Mouse (Mus musculus) forebrain, embryonic 13.5 days (tissue): Measurements from ENCODE around the gene Ppox. TPM values are rescaled to one million over a fixed set of nuclear protein-coding genes. Genes with fewer than 3 reads are reported as not detected.

Source experiments
- ATAC-seq: fragments of 200-750 bp; cut with Nextera tagmentation; 2 replicates; pipeline ENCODE4 v1.8.0; 2017
- H3K27ac ChIP-seq: fragments of 300-500 bp; sonication (generic); 2 replicates; pipeline ENCODE4 v1.5.1; 2015; ENCODE audit warnings: inconsistent platforms, mild to moderate bottlenecking, moderate library complexity
- H3K27me3 ChIP-seq: fragments of 300-500 bp; sonication (generic); 2 replicates; pipeline ENCODE4 v1.6.1; 2015; ENCODE audit warnings: mild to moderate bottlenecking, inconsistent platforms
- H3K36me3 ChIP-seq: fragments of 300-500 bp; sonication (generic); 2 replicates; pipeline ENCODE4 v1.6.1; 2015; ENCODE audit warnings: mild to moderate bottlenecking, inconsistent platforms; ENCODE audit not compliant: poor library complexity, severe bottlenecking
- H3K4me1 ChIP-seq: fragments of 300-500 bp; sonication (generic); 2 replicates; pipeline ENCODE4 v1.6.1; 2015; ENCODE audit warnings: inconsistent platforms
- H3K4me2 ChIP-seq: fragments of 300-500 bp; sonication (generic); 2 replicates; pipeline ENCODE4 v1.6.1; 2015; ENCODE audit warnings: inconsistent platforms, mild to moderate bottlenecking, moderate library complexity
- H3K4me3 ChIP-seq: fragments of 300-500 bp; sonication (generic); 2 replicates; pipeline ENCODE4 v1.5.1; 2015; ENCODE audit warnings: mild to moderate bottlenecking, inconsistent platforms
- H3K9ac ChIP-seq: fragments of 300-500 bp; sonication (generic); 2 replicates; pipeline ENCODE4 v1.6.1; 2015; ENCODE audit warnings: mild to moderate bottlenecking, inconsistent platforms
- H3K9me3 ChIP-seq: fragments of 300-500 bp; sonication (generic); replicated peaks from 2 replicates; pipeline ENCODE4 v1.6.1; 2016; ENCODE audit warnings: inconsistent platforms
- WGBS: fragments of 180-500 bp; shearing (Covaris S2); methylation state at CpG from one replicate; pipeline ENCODE4 v1.1.7; 2015; 5-methylcytosine and 5-hydroxymethylcytosine counted together
- polyA plus RNA-seq: library from polyadenylated mRNA; unstranded; fragments of >200 nt; fragmentation: Nextera tagmentation; extraction: Ambion mirVana; gene quantifications from 2 replicates; pipeline ENCODE4 v1.2.1, GENCODE M21; 2015

The Ppox gene
- polyA plus RNA-seq, 1 experiment from 2014 or later = 51.0 TPM

- Histone ChIP-seq H3K4me1 (peaks cover 27% of the 10 kb centered on the region), H3K27me3 (no peaks in the 10 kb centered on the region), H3K4me2 (peak overlapping the region; percentile 98; the same call in 1 of the 2 replicates), H3K9me3 (no peaks in the 10 kb centered on the region), H3K36me3 (peaks cover 54% of the 10 kb centered on the region), H3K27ac (no peak overlapping the region), H3K9ac (no peak overlapping the region; the same call in 1 of the 2 replicates), H3K4me3 (peak overlapping the region; percentile 4; the same call in 1 of the 2 replicates)
- no peak for ATAC-seq
- WGBS = 90% methylated on average over 3 of the region's 3 CpGs
Observed at GRCm38 (mm10) chr1:171272086-171272485, 8.9 kb downstream of the Ppox start.

- Histone ChIP-seq H3K4me3 (peak overlapping the region; percentile 4; the same call in 1 of the 2 replicates), H3K9me3 (no peaks in the 10 kb centered on the region)
- no peak for ATAC-seq
Observed at GRCm38 (mm10) chr1:171271622-171272021, 9.4 kb downstream of the Ppox start.

GRCm38 (mm10) chr1:171271196-171271595, 9.8 kb downstream of the Ppox start:
- peak overlapping the region; percentile 90 for H3K9ac ChIP-seq
- no peaks in the 10 kb centered on the region for H3K9me3 ChIP-seq
- H3K27ac ChIP-seq = no peak overlapping the region
- peak overlapping the region; percentile 98 for H3K4me2 ChIP-seq
- peaks cover 27% of the 10 kb centered on the region for H3K4me1 ChIP-seq
- H3K27me3 ChIP-seq = no peaks in the 10 kb centered on the region
- H3K4me3 ChIP-seq = peak overlapping the region; percentile 88
- no peak for ATAC-seq
- peaks cover 45% of the 10 kb centered on the region for H3K36me3 ChIP-seq
- 58% methylated on average over 9 of the region's 9 CpGs for WGBS

More at GRCm38 (mm10) chr1:171271622-171272021, 9.4 kb downstream of the Ppox start:
- Histone ChIP-seq H3K9ac (no peak overlapping the region; the same call in 1 of the 2 replicates), H3K36me3 (peaks cover 50% of the 10 kb centered on the region), H3K4me1 (peaks cover 27% of the 10 kb centered on the region), H3K4me2 (peak overlapping the region; percentile 98), H3K27me3 (no peaks in the 10 kb centered on the region), H3K27ac (no peak overlapping the region)
- WGBS = 73% methylated on average over 10 of the region's 10 CpGs

- H3K27me3 ChIP-seq = no peaks in the 10 kb centered on the region
- peaks cover 27% of the 10 kb centered on the region for H3K4me1 ChIP-seq
- peak overlapping the region; percentile 90 for H3K9ac ChIP-seq
- H3K36me3 ChIP-seq = peaks cover 39% of the 10 kb centered on the region
- H3K4me2 ChIP-seq = peak overlapping the region; percentile 98
- WGBS = under 1% methylated on average over 18 of the region's 19 CpGs
- no peaks in the 10 kb centered on the region for H3K9me3 ChIP-seq
- no peak overlapping the region for H3K27ac ChIP-seq
- peak; percentile 71 for ATAC-seq
- peak overlapping the region; percentile 88 for H3K4me3 ChIP-seq
Observed at GRCm38 (mm10) chr1:171270573-171270900, 10.4 kb downstream of the Ppox start.

GRCm38 (mm10) chr1:171269848-171270572, 11.0 kb downstream of the Ppox start, which contains the start of gene B4galt3:
Gene B4galt3 (plus strand): TSS chr1:171270328.
- no peak within 1 kb of the TSS for H3K27ac ChIP-seq
- peaks cover 27% of the 10 kb centered on the region for H3K4me1 ChIP-seq
- WGBS = 3% methylated on average over 36 of the region's 36 CpGs
- H3K9me3 ChIP-seq = no peaks in the 10 kb centered on the region
- peak; percentile 97 for ATAC-seq
- peaks cover 33% of the 10 kb centered on the region for H3K36me3 ChIP-seq
- peak within 1 kb of the TSS; percentile 88 for H3K4me3 ChIP-seq
- H3K4me2 ChIP-seq = peak within 1 kb of the TSS; percentile 98
- peak within 1 kb of the TSS; percentile 90 for H3K9ac ChIP-seq
- H3K27me3 ChIP-seq = no peaks in the 10 kb centered on the region

- H3K9me3 ChIP-seq = no peaks in the 10 kb centered on the region
- H3K4me1 ChIP-seq = peaks cover 34% of the 10 kb centered on the region
- H3K4me2 ChIP-seq = no peak overlapping the region
- no peak for ATAC-seq
- no peak overlapping the region for H3K4me3 ChIP-seq
- H3K27me3 ChIP-seq = no peaks in the 10 kb centered on the region
- WGBS = 68% methylated on average over 1 of the region's 1 CpGs
- H3K36me3 ChIP-seq = peaks cover 17% of the 10 kb centered on the region
- H3K9ac ChIP-seq = no peak overlapping the region
- no peak overlapping the region for H3K27ac ChIP-seq
Observed at GRCm38 (mm10) chr1:171268341-171268740, 12.6 kb downstream of the Ppox start.

GRCm38 (mm10) chr1:171265971-171266744, 14.8 kb downstream of the Ppox start:
- Histone ChIP-seq H3K4me3 (no peak overlapping the region), H3K27me3 (no peaks in the 10 kb centered on the region), H3K36me3 (no peaks in the 10 kb centered on the region), H3K27ac (no peak overlapping the region), H3K4me2 (no peak overlapping the region), H3K4me1 (peaks cover 29% of the 10 kb centered on the region), H3K9ac (no peak overlapping the region), H3K9me3 (no peaks in the 10 kb centered on the region)
- no peak for ATAC-seq
- 82% methylated on average over 4 of the region's 4 CpGs for WGBS

GRCm38 (mm10) chr1:171263666-171264461, 17.1 kb downstream of the Ppox start:
- H3K4me3 ChIP-seq = no peak overlapping the region
- H3K9ac ChIP-seq = no peak overlapping the region
- no peaks in the 10 kb centered on the region for H3K9me3 ChIP-seq
- H3K27me3 ChIP-seq = no peaks in the 10 kb centered on the region
- 76% methylated on average over 3 of the region's 3 CpGs for WGBS
- peak overlapping the region; percentile 91 for H3K27ac ChIP-seq
- no peaks in the 10 kb centered on the region for H3K36me3 ChIP-seq
- ATAC-seq = no peak
- H3K4me1 ChIP-seq = peaks cover 17% of the 10 kb centered on the region
- H3K4me2 ChIP-seq = peak overlapping the region; percentile 61

- H3K27ac ChIP-seq = peak overlapping the region; percentile 91
- H3K36me3 ChIP-seq = no peaks in the 10 kb centered on the region
- ATAC-seq = peak; percentile 94
- H3K9ac ChIP-seq = no peak overlapping the region
- WGBS = 6% methylated on average over 2 of the region's 2 CpGs
- no peaks in the 10 kb centered on the region for H3K27me3 ChIP-seq
- peaks cover 17% of the 10 kb centered on the region for H3K4me1 ChIP-seq
- peak overlapping the region; percentile 61 for H3K4me2 ChIP-seq
- peak overlapping the region; percentile 30; the same call in 1 of the 2 replicates for H3K4me3 ChIP-seq
- H3K9me3 ChIP-seq = no peaks in the 10 kb centered on the region
Observed at GRCm38 (mm10) chr1:171263185-171263611, 17.8 kb downstream of the Ppox start.

GRCm38 (mm10) chr1:171262594-171263130, 18.3 kb downstream of the Ppox start:
- H3K4me3 ChIP-seq = peak overlapping the region; percentile 30
- no peaks in the 10 kb centered on the region for H3K9me3 ChIP-seq
- H3K4me2 ChIP-seq = peak overlapping the region; percentile 61
- WGBS = 5% methylated on average over 8 of the region's 8 CpGs
- ATAC-seq = peak; percentile 80
- H3K27ac ChIP-seq = peak overlapping the region; percentile 91
- peaks cover 17% of the 10 kb centered on the region for H3K4me1 ChIP-seq
- peak overlapping the region; percentile 53 for H3K9ac ChIP-seq
- no peaks in the 10 kb centered on the region for H3K27me3 ChIP-seq
- peaks cover 3% of the 10 kb centered on the region; the same call in 1 of the 2 replicates for H3K36me3 ChIP-seq

- no peak overlapping the region for H3K27ac ChIP-seq
- no peak overlapping the region for H3K4me3 ChIP-seq
- H3K27me3 ChIP-seq = no peaks in the 10 kb centered on the region
- H3K4me2 ChIP-seq = no peak overlapping the region
- H3K9ac ChIP-seq = no peak overlapping the region
- no peak for ATAC-seq
- H3K4me1 ChIP-seq = peaks cover 17% of the 10 kb centered on the region
- peaks cover 11% of the 10 kb centered on the region; the same call in 1 of the 2 replicates for H3K36me3 ChIP-seq
- WGBS = 94% methylated on average over 3 of the region's 3 CpGs
- no peaks in the 10 kb centered on the region for H3K9me3 ChIP-seq
Observed at GRCm38 (mm10) chr1:171260316-171260715, 20.7 kb downstream of the Ppox start.
